Mouse (Mus musculus) lung, adult 18-20 months (tissue): ENCODE measurements around the gene Cldn4.
"Not testable (repeated sequence)": the region's sequence is repeated elsewhere in the genome, so short reads cannot be mapped to it uniquely, and the experiment has no call there.

ENCODE experiments used
- DNase-seq, 2 experiments: peaks; one replicate each; pipeline ENCODE4 v3.0.0; 2022; ENCODE audit warnings: mixed read lengths in 2 of 2

The Cldn4 gene

DNA sequence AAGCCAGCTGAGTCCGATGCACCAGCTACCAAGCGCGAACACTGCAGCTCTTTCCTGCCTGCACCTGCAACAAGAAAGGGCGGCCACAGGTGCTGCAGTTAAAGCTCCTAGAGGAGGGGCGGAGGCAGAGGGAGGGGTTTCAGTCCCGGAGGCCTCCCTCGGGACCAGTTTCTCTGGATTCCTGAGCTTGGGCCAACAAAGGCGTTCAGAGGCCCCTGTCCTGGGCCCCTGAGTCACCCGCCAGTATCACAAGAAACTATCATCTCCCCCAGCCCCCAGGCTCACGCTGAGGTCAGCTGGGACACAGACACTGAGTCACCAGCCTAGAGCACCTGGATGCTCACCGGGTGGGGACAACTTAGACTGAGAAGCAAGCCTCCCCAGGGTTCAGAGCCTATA is at the start of gene Cldn4:
Cldn4 (minus strand) TSS at position 78 of the 399 bp plus-strand sequence.
- DNase-seq = peak; percentile 70 to 79

DNA sequence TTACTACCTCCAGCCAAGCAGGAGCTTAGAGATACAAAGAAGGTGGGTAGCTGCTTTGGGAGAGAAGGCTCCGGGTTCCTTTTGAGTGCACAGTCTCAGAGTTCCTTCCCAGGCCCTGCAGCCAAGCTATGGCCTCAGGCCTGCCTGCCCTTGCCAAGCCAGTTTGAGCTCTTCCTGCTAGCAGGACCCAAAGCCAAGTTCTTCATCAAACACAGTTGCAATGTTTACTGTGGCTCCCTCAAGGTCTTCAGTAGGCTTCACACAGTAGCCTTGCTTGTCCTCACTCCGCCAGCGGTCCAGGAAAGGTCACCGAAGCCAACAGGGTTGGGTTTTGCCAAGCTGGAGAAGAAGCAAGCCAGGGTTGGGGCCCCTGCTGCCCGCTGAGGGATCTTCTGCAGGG is 45.8 kb upstream of the Cldn4 start:
- DNase-seq = peak in 1 of 2 experiments; percentile 72

DNA sequence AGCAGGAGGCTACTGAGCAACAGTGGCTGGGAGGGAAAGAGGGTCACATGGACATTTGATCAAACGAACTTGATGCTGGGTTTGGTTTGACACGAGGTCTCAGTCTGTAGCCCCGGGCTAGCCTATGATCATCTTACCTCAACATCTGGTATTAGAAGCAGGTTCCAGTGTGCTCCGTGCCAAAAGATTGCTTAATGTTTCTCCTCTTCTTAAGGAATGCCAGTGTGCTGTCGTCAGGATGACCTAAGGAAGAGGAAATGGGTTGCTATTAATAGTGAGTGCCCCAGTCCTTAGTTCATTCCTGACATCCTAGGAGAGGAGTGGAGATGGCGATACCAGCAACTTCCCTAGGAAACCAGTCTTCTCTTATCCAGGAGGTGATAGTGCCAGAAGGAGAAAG is 43.0 kb upstream of the Cldn4 start:
- peak in 1 of 2 experiments; percentile 69 for DNase-seq

DNA sequence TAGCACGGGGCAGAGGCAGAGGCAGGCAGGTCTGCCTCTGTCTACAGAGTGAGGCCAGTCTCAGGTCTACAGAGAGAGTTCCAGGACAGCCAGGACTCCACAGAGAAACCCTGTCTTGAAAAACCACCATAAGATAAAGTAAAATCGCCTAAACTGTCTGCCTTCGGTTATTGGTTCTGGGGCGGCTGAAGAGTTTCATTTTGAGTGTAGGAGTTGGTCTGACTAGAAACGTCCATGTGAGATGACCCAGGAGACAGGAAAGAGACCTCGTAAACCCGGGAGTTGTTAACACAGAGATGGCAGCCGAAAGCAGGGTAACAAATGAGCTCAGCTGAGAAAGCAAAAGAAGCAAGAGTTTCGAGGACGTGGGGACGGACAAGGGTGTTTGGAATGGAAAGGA is 42.4 kb upstream of the Cldn4 start:
- no peak for DNase-seq

DNA sequence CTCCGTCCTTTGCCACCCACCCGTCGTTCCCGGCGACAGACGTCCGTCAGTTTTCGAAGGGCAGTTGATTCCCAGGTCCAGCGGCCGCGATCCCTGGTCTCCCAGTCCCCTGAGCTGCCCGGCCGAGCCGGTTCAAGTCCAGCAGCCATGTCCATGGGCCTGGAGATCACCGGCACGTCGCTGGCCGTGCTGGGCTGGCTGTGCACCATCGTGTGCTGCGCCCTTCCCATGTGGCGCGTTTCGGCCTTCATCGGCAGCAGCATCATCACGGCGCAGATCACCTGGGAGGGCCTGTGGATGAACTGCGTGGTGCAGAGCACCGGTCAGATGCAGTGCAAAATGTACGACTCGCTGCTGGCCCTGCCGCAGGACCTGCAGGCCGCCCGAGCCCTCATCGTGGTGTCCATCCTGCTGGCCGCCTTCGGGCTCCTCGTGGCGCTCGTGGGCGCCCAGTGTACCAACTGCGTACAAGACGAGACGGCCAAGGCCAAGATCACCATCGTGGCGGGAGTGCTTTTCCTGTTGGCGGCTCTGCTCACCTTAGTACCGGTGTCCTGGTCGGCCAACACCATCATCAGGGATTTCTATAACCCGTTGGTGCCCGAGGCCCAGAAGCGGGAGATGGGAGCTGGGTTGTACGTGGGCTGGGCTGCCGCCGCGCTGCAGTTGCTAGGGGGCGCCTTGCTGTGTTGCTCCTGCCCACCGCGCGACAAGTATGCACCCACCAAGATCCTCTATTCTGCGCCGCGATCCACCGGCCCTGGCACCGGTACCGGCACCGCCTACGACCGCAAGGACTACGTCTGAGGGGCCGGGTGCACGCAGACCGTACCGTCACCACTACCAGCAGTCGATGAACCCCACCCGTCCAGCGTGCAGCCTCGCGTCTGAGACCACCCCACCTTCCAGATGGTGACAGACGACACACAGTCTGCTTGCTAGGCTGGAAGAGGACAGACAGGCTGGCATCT is 39.8 kb upstream of the Cldn4 start:
- DNase-seq = peak in 1 of 2 experiments; percentile 60

DNA sequence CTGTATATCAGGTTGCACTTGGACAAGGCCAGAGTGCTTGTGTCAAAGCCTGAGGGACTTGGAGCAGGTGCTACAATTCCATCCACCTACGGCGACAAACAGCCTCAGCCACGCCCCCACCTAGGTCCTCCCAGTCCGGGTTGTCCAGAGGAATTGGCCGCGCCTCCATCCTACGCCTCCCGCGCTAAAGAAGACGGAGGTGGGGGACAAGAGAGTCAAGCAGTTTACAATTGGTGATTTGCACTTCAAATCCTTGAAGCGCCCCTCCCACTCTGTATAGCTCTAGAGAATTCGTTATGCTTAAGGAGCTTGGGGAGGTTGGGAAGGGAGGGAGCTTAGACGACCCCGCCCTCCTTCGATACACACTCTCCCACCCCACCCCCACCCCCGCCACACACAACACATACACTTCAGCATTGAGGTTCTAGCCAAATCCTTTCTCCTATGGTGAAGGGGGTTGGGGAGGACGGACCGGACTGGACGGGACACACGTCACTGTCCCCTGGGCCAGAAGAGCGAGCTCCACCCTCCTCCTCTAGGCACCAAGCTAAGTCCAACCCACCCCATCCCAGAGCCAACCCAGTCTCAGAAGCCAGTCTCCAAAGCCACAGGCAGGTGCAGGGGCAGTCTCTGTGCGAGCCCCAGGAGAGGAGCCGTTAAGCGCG is 39.0 kb upstream of the Cldn4 start, which contains the start of gene Cldn3:
Cldn3 (plus strand) TSS at position 582 of the 665 bp plus-strand sequence.
- DNase-seq = peak; percentile 92 to 95

DNA sequence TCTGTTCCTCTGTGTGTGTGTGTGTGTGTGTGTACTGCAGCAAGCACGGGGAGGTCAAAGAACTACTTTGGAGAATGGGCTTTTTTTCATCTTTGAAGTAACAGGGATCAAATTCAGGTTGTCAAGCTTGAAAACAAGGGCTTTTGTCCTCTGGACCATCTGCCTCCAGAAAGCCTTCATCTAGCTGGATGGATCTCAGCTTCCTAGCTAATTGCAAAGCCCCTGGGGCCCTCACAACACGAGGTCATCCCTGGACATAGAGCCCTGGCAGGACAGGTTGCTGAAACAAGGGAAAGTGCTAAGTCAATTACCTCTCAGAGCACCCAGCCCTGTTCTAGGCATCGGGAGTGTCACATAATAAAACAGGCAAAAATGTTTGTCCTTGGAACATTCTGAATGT is 37.0 kb upstream of the Cldn4 start:
- no peak for DNase-seq

DNA sequence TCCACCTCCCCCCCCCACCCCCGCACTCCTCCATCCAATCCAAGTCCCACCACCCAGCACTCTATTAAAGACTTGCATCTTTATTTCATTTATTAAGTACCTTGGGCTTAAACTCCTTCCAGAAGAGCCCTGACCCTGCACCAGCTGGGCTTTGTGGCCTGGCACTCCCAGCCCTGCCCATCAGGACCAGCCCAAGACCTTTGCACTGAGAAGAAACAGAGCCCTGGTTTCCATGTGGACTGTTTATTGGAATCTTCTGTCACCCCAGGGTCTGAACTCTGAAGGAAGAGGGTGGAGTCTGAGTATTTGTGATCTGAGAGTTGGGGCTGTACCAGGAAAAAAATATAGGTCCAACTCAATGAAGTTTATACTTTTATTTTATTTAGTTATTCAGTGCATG is 36.4 kb upstream of the Cldn4 start:
- DNase-seq = no peak

DNA sequence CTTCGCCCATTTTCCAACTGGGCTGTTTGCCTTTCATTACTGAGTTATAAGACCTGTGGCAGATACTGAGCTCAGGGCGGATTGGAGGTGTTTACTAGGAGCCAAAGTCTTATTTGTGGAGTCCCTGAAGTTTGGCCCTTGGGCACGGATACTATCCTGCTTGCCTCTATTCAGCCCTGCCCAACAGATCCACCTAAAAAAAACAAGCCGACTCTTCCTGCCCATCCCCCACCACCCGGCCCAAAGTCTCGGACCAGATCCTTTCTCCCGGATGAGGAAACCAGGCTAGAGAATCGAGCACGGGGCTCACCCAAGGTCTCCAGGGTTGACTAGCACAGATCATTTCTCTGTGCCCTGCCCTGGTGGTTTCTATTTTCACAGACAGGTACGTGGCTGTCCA is 34.4 kb upstream of the Cldn4 start:
- no peak for DNase-seq

DNA sequence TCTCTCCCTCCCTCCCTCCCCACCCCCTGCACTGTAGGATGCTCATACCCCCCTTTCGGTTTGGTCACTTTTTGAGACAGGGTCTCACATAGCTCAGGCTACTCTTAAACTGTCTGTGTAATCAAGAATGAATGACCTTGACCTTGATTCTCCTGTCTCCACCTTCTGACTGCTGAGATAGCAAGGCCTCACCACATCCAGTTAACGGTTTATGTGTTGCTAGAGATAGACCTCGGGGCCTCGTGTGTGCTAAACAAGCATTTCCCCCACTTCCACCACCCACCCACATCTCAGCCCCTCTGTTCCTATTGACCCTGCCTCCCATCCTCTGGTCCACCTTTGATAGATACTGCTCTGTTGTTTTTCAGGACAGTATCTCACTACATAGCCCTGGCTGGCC is 31.1 kb upstream of the Cldn4 start:
- DNase-seq = no peak

DNA sequence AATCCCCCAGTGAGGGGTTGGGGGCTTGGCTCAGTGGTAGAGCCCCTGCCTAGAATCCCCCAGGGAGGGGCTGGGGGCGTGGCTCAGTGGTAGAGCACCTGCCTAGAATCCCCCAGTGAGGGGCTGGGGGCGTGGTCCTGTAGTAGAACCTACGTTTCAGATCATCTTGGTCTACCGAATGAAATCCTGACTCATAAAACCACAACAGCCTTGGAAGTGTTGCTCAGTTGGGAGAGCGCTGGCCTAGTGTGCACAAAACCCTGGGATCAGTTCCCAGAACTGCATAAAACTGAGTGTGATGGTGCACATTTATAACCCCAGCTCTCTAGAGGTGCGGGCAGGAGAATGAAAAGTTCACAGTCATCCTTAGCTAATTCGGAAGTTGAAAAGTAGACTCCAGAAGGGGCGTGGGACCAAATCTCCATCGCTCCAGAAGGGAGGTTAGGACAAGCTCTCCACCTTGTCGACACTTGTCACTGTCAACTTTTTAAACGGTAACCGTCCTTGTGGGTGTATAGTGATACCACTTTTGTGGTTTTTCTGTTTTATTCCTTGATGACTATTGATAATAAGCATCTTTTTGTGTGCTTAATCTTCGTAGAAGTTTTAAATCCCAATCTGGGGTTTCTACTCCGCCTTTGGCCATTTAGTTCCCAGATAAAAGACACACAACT is 30.0 kb upstream of the Cldn4 start:
- no peak for DNase-seq

DNA sequence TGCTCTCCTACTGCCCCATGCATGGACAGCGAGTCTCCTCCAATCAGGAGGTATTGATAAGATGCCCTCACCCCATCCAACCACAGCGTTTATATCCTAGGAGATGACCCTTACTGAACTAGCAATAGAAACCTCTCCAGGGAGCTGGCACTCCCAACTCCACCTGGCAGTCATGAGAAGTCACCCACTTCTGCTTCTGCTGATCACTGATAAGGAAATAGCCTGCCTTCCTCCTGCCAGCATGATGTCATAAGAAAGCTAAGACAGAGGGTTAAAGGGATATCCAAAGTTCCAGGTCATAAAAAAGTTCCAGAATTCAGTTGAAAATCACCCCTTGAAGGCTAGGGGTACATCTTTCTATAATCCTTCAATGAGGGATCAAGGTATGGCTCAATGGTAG is 29.4 kb upstream of the Cldn4 start:
- peak in 1 of 2 experiments; percentile 21 for DNase-seq

DNA sequence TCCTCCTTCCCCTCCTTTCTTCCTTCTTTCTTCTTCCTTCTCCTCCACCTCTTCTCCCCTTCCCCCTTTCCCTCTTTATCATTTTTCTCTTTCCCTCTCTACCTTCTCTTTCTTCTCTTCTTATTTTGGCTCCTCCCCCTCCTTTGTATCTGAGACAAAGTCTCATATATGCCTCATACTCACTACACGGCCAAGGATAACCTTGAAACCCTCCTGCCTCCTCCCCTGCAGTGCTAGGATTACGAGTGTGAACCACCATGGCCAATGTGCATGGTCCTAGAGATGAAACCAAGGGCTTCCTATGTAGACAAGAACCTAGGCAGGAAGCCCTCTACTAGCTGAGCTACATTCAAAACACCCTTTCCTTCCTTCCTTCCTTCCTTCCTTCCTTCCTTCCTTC is 28.2 kb upstream of the Cldn4 start:
- no peak for DNase-seq

DNA sequence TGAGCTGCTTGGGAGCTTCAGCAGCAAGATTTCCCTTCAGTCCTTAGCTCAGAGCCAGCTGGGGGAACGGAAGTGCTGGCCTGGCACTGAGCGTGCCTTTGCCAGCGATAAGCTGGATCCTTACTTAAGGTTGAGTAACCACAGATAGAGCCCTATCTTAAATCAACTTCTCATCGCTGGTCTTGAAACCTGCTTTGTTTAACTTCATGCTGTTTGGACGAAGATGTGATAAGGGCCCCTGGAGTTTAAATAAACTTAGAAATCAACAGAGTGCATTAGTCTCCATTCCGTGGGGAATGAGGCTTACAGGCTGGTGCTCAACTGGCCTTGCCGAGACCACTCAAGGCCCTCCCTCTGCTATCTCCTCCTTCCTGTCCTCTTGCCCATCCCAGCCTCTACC is 27.6 kb upstream of the Cldn4 start:
- peak; percentile 49 to 70 for DNase-seq

DNA sequence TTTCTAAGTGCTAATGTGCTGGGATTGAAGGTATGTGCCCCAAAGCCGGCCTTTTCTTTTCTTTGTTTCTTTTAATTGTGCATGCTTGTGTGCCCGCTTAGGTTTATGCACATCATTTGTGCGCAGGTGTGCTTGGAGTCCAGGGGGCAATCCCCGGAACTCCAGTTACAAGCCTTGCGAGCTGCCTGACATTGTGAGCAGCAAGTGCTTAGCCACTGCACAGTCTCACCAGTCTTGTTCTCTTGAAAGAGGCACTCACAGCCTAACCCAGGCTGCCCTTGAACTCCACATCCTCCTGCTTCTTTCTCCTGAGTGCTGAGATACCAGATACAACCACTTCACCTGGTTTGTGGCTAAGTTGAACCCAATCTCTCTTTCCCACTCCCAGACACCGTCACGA is 26.8 kb upstream of the Cldn4 start:
- peak in 1 of 2 experiments; percentile 55 for DNase-seq

DNA sequence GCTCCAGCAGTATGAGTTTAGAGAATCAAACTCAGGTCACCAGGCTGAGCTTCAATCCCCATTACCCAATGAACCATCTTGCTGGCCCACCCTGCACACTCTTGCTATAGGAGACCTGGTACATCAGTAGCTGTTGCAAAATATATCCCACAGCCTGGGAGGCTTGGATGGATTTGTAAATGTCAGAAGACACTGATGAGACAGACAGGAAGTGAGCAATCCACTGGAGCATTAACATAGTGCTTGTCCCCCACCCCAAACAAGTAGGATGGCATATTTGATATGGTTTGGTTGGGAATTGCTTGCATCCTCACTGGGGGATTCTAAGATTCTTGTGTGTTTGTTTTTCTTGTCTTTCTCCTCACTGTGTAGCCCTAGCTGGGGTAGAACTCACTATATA is 26.3 kb upstream of the Cldn4 start:
- no peak for DNase-seq

DNA sequence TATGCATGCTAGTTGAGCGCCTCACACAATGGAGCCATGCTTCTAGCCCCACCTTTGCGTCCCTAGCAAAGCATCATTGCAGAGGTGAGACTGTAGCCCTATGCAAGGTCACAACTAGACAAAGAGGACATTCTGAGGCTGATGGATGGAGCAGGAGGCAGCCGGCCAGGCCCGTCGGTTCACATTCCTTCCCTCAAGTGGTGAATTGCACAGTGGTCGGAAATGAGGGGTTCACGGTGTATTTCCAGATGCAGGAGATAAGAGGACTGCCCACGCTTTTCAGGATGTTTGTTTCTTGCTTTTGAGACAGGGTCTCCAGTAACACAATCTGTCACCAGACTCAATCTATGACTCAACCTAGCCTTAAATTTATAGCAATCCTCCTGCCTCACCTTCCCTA is 23.9 kb upstream of the Cldn4 start:
- DNase-seq = no peak

DNA sequence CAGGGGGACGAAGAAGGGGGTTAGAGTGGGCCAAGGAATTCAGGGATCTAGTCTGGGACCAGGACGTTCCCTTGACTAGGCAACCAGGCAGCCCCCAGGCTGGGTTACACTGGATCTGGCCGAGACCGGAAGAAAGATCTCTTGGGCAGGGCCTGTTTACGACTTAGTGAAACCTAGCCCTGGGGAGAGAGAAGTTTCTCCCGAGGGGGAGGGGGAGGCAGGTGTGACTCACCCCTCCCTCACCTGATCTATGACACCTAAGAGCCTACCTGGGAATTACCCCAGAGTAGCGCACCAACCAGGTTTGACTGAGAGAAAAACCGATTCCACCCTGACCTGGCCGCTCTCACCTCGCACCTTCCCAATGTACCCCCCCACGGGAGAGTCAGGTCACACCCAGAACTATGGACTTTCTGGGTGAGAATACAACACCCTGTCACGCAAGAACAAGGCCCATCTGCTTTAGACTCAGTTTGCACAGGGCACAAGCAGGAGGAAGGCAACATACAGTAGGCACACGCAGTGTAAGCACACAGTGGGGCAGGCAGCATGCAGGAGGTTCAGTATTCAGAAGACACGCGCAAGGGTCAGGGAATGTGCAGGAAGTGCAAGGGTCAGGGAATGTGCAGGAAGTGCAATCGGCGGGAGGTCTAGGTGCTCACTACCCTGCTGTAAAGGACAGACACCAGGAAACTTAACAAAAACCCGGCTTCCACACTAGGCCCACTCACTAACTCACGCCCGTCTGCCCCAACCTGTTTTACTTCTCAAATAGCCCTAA is 20.6 kb upstream of the Cldn4 start:
- DNase-seq = no peak

DNA sequence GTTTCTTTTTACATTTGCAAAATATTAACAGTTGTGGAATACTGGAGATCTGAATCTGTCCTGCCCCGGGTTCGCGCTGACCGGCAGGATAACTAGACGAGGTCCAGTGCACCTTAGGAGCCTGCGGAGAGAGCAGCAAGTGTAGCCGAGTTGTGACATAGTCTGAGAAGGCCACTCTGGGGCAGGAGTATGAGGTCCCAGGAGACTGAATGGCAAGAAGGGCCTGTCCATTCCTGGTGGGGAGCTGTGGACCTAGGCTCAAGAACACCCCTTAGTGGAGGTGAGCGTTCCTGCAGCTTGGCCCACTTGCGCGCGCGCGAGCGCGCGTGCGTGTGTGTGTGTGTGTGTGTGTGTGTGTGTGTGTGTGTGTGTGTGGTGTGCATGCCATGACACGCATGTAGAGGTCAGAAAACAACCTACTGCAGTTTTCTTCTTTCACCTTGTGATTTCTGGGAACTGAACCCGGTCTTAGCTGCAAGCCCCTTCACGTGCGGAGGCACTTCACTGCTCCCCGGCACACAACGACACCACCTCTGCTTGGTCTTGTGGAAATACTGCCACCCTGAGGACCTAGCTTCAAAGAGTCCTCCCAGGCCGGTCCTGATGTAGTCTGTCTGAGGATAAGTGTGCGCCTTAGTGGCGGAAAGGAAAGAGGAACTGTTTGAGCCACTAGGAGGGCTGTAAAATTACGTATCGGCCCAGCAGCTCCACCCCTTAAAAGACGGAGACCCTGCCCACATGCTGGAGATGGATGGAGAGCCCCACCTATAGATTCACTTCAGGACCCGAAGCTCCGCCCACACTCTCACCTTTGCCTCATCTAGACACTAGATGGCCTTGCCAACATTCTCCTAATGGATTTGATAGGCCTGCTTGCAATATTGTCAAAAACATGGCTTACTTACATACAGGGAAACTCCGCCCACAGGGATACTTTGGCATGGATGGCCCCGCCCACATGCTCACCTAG is 19.4 kb upstream of the Cldn4 start:
- peak; percentile 69 to 79 for DNase-seq

DNA sequence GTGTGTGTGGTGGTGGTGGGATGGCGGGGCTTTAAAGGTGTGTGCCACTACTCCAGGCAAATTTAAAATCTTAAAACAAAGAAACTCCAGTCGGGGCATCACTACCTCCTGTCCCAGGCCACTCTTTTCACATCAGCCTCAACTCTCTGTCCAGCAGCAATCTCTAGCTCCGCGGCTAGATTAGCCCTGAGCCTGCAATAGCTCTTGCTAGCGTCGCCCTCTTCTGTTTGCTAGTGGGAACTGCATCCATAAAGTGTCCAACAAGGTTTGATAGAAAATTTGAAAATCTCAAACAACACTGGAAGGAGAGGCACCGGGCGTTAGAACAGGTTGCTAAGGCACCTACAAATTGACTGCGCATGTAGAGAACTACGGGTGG is 18.7 kb upstream of the Cldn4 start:
- peak; percentile 70 to 84 for DNase-seq

DNA sequence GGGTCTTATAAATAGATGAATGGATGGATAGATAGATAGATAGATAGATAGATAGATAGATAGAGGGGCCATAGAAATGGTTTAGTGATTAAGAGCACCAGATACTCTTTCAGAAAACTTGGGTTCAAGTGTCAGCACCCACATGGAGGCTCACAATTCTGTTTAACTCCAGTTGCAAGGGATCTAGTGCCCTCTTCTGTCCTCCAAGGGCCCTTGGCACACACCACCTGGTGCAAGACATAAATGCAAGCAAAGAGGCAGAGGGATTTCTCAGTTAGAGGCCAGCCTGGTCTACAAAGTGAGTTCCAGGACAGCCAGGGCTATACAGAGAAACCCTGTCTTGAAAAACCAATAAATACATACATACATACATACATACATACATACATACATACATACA is 17.9 kb upstream of the Cldn4 start:
- not testable (repeated sequence) for DNase-seq
